Mouse (Mus musculus) A20 (cell line): Measurements from ENCODE around the gene Rpl13.

ENCODE experiments used
- DNase-seq: peaks from one replicate; pipeline ENCODE4 v3.0.0-alpha.2; 2011; ENCODE audit warnings: low read depth, low spot score

Rpl13 gene

GRCm38 (mm10) chr8:123150737-123151171 is 48.6 kb downstream of the Rpl13 start:
- no peak for DNase-seq
